Mouse (Mus musculus) neural tube, embryonic 14.5 days (tissue): ENCODE data around the gene Preb. TPM values are rescaled to one million over a fixed set of nuclear protein-coding genes. Genes with fewer than 3 reads are reported as not detected.

Experiments
- ATAC-seq: fragments of 200-750 bp; cut with Nextera tagmentation; 2 replicates; pipeline ENCODE4 v1.8.0; 2017; ENCODE audit warnings: low read depth, mild to moderate bottlenecking, moderate TSS enrichment, moderate library complexity
- H3K27ac ChIP-seq: fragments of 300-500 bp; sonication (generic); 2 replicates; pipeline ENCODE4 v1.5.1; 2014; ENCODE audit warnings: low read depth, mild to moderate bottlenecking, control low read depth, low read length, moderate library complexity, mixed read lengths
- H3K27me3 ChIP-seq: fragments of 300-500 bp; sonication (generic); 2 replicates; pipeline ENCODE4 v1.6.1; 2014; ENCODE audit warnings: low read length; ENCODE audit not compliant: control insufficient read depth, insufficient read depth
- H3K36me3 ChIP-seq: fragments of 300-500 bp; sonication (generic); 2 replicates; pipeline ENCODE4 v1.6.1; 2014; ENCODE audit warnings: low read length, mixed read lengths; ENCODE audit not compliant: control insufficient read depth, insufficient read depth
- H3K4me1 ChIP-seq: fragments of 300-500 bp; sonication (generic); 2 replicates; pipeline ENCODE4 v1.6.1; 2014; ENCODE audit warnings: low read length; ENCODE audit not compliant: control insufficient read depth, insufficient read depth
- H3K4me2 ChIP-seq: fragments of 300-500 bp; sonication (generic); 2 replicates; pipeline ENCODE4 v1.6.1; 2014; ENCODE audit warnings: mild to moderate bottlenecking, low read depth, low read length, control low read depth
- H3K4me3 ChIP-seq: fragments of 300-500 bp; sonication (generic); 2 replicates; pipeline ENCODE4 v1.5.1; 2014; ENCODE audit warnings: low read depth, low read length, control low read depth, mixed read lengths
- H3K9ac ChIP-seq: fragments of 300-500 bp; sonication (generic); replicated peaks from 2 replicates; pipeline ENCODE4 v1.6.1; 2014; ENCODE audit warnings: low read depth, mild to moderate bottlenecking, control low read depth, low read length, mixed read lengths
- H3K9me3 ChIP-seq: fragments of 300-500 bp; sonication (generic); 2 replicates; pipeline ENCODE4 v1.6.1; 2016; ENCODE audit warnings: low read length; ENCODE audit not compliant: control insufficient read depth
- WGBS: fragments of 180-500 bp; shearing (Covaris S2); extraction: QIAGEN DNeasy Blood & Tissue Kit; methylation state at CpG from one replicate; pipeline ENCODE4 v1.1.7; 2014; 5-methylcytosine and 5-hydroxymethylcytosine counted together
- polyA plus RNA-seq: library from polyadenylated mRNA; unstranded; fragments of >200 nt; fragmentation: Nextera tagmentation; extraction: Ambion mirVana; gene quantifications from 2 replicates; pipeline ENCODE4 v1.2.1, GENCODE M21; 2014

The Preb gene
- polyA plus RNA-seq, 1 experiment from 2014 or later: 80.0 TPM

DNA sequence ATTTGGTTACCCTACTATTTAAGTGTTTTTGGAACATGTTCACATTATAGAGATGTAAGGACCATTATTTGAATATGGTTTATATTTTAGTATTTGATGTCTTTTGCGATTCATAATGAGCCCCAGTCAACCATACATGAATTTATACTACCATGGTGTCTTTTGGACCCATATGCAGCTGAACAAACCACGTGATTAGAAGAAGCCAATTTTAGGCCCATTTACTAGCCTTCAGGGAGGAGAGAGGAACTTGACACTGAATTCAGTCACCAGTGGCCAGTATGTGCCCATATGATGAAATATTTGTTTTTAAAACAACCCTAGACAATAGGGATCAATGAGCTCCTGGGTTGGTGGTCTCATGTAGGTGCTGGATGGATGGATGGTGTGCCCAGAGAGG lies 653 bp upstream of the Preb start:
- Histone ChIP-seq H3K9ac (no peak overlapping the region), H3K4me1 (peaks cover 20% of the 10 kb centered on the region), H3K4me3 (no peak overlapping the region; the same call in 1 of the 2 replicates), H3K4me2 (peak overlapping the region; percentile 42; the same call in 1 of the 2 replicates), H3K27ac (no peak overlapping the region), H3K27me3 (no peaks in the 10 kb centered on the region), H3K9me3 (no peaks in the 10 kb centered on the region), H3K36me3 (peaks cover 11% of the 10 kb centered on the region; the same call in 1 of the 2 replicates)
- 81% methylated on average over 2 of the region's 2 CpGs for WGBS
- no peak for ATAC-seq

- H3K4me1 ChIP-seq: peaks cover 20% of the 10 kb centered on the region
- WGBS: 40% methylated on average over 19 of the region's 19 CpGs
- ATAC-seq: no peak
These were observed 835 bp downstream of the Preb start for GRCm38 (mm10) chr5:30959198-30959854.

DNA sequence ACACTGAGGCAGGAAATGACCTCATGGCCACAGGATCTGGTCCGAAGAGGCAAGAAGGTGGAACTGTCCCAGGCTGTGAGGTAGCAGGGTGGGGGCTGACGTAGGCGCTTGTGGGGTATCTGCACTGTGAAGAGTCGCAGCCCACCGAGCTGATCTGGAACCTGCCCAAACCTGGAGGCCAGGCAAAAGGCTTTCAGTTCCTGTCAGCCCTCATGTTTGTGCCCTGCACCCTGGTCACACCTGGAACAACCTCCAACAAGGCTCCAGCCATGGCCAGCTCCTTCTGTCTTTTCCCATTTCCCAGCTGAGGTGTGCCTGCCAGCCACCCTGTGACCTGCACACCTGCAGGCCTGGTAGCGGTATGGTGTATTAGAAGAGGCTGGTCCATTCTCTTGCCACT lies 2.3 kb downstream of the Preb start:
- H3K9ac ChIP-seq: no peak overlapping the region
- peaks cover 36% of the 10 kb centered on the region for H3K36me3 ChIP-seq
- ATAC-seq: no peak
- H3K27ac ChIP-seq: no peak overlapping the region
- H3K4me2 ChIP-seq: no peak overlapping the region
- no peaks in the 10 kb centered on the region for H3K27me3 ChIP-seq
- H3K9me3 ChIP-seq: no peaks in the 10 kb centered on the region
- no peak overlapping the region for H3K4me3 ChIP-seq
- 94% methylated on average over 6 of the region's 6 CpGs for WGBS
- peaks cover 20% of the 10 kb centered on the region for H3K4me1 ChIP-seq

More at GRCm38 (mm10) chr5:30959198-30959854, 835 bp downstream of the Preb start:
- H3K36me3 ChIP-seq: peaks cover 24% of the 10 kb centered on the region
- peak overlapping the region; percentile 95 for H3K4me2 ChIP-seq
- H3K9ac ChIP-seq: peak overlapping the region; percentile 89
- H3K27me3 ChIP-seq: no peaks in the 10 kb centered on the region
- peak overlapping the region; percentile 86 for H3K4me3 ChIP-seq
- H3K27ac ChIP-seq: peak overlapping the region; percentile 84
- H3K9me3 ChIP-seq: no peaks in the 10 kb centered on the region

- Histone ChIP-seq H3K9ac (no peak overlapping the region), H3K4me3 (no peak overlapping the region), H3K27ac (no peak overlapping the region), H3K4me2 (no peak overlapping the region), H3K9me3 (no peaks in the 10 kb centered on the region), H3K4me1 (peaks cover 23% of the 10 kb centered on the region), H3K36me3 (peaks cover 45% of the 10 kb centered on the region), H3K27me3 (no peaks in the 10 kb centered on the region)
- WGBS: 96% methylated on average over 6 of the region's 6 CpGs
- ATAC-seq: no peak
These were observed 4.4 kb downstream of the Preb start for GRCm38 (mm10) chr5:30955751-30956150.

DNA sequence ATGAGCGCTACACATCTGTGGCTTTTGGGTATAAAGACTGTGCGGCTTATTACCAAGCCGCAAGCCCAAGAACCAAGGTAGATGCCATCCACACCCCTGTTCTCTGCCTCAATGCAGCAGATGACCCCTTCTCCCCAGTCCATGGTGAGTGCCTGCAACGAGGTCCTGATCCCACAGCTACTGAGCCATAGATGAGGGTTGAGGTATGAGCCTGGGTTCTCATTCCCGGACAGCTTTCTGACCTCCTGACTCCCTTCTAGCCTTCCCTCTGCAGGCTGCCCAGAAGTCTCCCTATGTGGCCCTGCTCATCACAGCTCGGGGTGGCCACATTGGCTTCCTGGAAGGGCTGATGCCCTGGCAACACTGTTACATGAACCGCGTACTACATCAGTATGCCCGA lies 5.6 kb downstream of the Preb start:
- H3K4me3 ChIP-seq: no peak overlapping the region
- H3K27ac ChIP-seq: no peak overlapping the region
- H3K9ac ChIP-seq: no peak overlapping the region
- no peak overlapping the region for H3K4me2 ChIP-seq
- H3K9me3 ChIP-seq: no peaks in the 10 kb centered on the region
- H3K4me1 ChIP-seq: peaks cover 27% of the 10 kb centered on the region
- no peaks in the 10 kb centered on the region for H3K27me3 ChIP-seq
- peaks cover 45% of the 10 kb centered on the region for H3K36me3 ChIP-seq
- ATAC-seq: no peak
- 97% methylated on average over 9 of the region's 9 CpGs for WGBS

GRCm38 (mm10) chr5:30954065-30954464 lies 6.1 kb downstream of the Preb start:
- H3K4me2 ChIP-seq: no peak overlapping the region
- 94% methylated on average over 6 of the region's 6 CpGs for WGBS
- H3K36me3 ChIP-seq: peaks cover 45% of the 10 kb centered on the region
- no peak overlapping the region for H3K9ac ChIP-seq
- H3K27ac ChIP-seq: no peak overlapping the region
- H3K27me3 ChIP-seq: no peaks in the 10 kb centered on the region
- no peaks in the 10 kb centered on the region for H3K9me3 ChIP-seq
- no peak overlapping the region for H3K4me3 ChIP-seq
- no peak for ATAC-seq
- peaks cover 23% of the 10 kb centered on the region for H3K4me1 ChIP-seq

- Histone ChIP-seq H3K4me3 (no peak overlapping the region), H3K27ac (no peak overlapping the region), H3K9ac (no peak overlapping the region), H3K27me3 (no peaks in the 10 kb centered on the region), H3K4me2 (no peak overlapping the region), H3K4me1 (peaks cover 8% of the 10 kb centered on the region), H3K9me3 (no peaks in the 10 kb centered on the region), H3K36me3 (peaks cover 35% of the 10 kb centered on the region)
- 82% methylated on average over 5 of the region's 5 CpGs for WGBS
- no peak for ATAC-seq
These were observed 7.6 kb downstream of the Preb start for GRCm38 (mm10) chr5:30952551-30952950.

- 87% methylated on average over 6 of the region's 6 CpGs for WGBS
- Histone ChIP-seq H3K9ac (no peak overlapping the region), H3K4me2 (no peak overlapping the region), H3K4me3 (no peak overlapping the region), H3K36me3 (peaks cover 33% of the 10 kb centered on the region), H3K9me3 (no peaks in the 10 kb centered on the region), H3K27ac (no peak overlapping the region), H3K27me3 (no peaks in the 10 kb centered on the region), H3K4me1 (0 out of 2 replicates have a peak, but pooled peaks cover 8% of the 10 kb centered on the region)
- no peak for ATAC-seq
These were observed 8.5 kb downstream of the Preb start for GRCm38 (mm10) chr5:30951706-30952105.

DNA sequence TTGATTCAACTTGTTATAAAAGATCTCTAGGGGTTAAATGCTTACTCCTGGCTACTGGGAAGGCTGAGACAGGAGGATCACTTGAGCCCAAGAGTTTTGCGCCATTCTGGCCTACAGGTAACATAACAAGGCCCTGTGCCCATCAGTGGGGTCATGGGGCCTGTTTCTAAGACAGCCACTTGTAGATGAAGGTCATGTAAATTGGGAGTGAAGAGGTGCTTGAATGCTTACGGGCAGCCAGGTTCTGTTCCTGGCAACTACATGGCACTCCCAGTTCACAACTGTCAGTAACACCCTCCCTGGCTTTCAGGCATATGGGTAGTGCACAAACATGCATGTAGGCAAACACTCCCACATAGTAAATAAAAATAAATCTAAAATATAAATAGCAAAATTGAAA lies 9.2 kb downstream of the Preb start:
- no peak for ATAC-seq
- no peak overlapping the region for H3K27ac ChIP-seq
- no peaks in the 10 kb centered on the region for H3K27me3 ChIP-seq
- H3K9me3 ChIP-seq: no peaks in the 10 kb centered on the region
- H3K4me1 ChIP-seq: 0 out of 2 replicates have a peak, but pooled peaks cover 8% of the 10 kb centered on the region
- H3K36me3 ChIP-seq: peaks cover 33% of the 10 kb centered on the region
- H3K9ac ChIP-seq: no peak overlapping the region
- 90% methylated on average over 2 of the region's 2 CpGs for WGBS
- no peak overlapping the region; the same call in 1 of the 2 replicates for H3K4me2 ChIP-seq
- H3K4me3 ChIP-seq: no peak overlapping the region
